Mouse (Mus musculus) brain, adult 2 months (tissue): ENCODE data around the gene Gbe1.

Experiments used
- DNase-seq: peaks from one replicate; pipeline ENCODE4 v3.0.0; 2011; ENCODE audit warnings: low read depth, low spot score

Gene Gbe1

DNA sequence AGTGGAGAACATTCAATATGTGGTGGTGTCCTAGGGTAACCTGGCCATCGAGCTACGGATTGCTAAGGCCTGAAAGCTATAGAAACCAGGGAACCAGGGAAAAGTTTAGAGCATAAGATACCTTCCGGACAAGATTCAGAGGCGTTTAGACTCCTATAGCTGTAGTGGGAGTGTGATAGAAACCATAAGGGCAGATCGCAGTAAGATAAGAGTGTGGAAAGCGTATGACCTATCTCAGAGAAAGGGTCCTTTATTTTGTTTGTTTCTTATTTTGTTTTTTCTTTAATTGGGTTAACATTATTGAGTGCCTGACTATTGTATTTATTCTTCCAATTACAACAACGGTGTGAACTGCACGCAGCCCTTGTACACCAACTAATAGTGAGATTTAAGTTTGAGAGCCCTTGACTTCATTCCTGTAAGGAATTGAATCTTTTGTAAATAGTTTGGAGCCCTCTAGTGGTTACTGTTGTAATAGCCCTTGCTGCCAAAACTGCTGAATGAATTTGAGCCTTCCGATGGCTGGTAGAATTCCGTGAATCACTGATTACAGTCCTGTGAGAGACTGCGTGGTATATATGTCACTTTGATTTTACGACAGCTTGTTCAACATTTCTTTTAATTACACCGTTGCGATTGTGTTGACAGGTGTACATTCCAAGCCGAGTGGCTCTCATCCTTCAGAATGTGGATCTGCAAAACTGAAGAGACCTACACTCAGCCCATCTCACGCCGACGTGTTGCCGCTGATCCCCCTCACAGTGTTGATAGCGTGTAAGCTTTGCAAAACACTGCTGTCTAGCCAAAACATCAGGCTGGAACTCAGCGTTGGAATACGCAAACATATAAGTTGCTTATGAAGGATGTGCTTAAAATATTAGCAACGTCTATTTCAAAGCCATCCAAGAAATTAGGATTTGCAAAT, 254.9 kb downstream of the Gbe1 start:
- peak; percentile 87 for DNase-seq

DNA sequence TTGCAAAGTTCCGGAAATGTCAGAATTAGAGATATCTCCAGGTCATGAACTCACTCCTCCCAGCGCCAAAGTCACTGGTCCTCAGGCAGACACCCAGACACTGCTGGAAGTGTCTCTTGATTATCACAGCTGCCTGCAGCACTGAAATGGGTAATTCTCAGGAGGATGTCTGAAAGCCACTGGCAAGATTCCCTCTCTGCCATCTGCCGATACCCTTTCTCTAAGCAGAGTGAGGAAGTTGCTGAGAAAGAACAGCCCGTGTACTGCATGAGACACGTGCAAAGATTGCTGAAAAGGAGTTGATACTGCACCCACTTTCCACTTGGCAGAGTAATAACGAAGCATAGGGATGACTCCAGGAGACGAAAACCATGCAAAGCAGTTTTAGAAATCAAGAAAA, 272.2 kb downstream of the Gbe1 start:
- peak; percentile 90 for DNase-seq

DNA sequence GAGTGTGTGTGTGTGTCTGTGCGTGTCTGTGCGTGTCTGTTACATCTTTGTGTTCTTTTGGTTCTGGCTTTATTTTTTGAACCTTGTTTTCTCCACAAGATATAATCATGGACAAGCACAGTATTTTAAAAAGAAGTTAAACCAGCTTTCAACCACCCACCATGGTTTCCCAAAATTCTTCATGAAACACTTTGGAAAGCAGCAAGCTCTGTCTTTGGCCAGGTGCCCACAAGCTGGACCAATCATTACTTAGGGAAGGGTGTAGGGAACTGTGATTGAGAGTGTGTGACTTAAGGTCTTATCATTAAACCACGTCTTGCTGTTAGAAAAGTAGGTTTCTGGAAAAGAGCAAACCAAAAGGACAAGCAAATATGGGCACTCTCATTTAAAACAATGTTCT, 288.6 kb downstream of the Gbe1 start:
- DNase-seq, result peak; percentile 57

DNA sequence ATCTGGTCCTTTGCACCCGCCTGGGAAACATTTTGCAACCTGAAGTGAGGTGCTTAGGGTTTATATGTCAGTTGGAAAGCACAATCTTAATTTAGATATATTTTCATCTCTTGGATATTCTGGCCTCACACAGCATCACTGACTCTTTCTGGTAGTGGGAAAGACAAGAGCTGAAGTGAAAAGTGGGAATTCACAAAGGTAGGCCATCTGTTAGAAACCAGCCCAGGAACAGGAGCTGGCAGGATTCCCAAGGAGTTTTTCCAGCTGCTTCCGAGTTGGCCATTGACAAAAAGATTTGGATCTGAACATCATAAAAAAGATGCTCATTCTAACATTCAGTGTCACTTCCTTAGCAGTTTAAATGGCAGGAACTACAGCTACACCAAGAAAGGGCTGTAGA, 294.6 kb downstream of the Gbe1 start:
- peak; percentile 58 for DNase-seq

DNA sequence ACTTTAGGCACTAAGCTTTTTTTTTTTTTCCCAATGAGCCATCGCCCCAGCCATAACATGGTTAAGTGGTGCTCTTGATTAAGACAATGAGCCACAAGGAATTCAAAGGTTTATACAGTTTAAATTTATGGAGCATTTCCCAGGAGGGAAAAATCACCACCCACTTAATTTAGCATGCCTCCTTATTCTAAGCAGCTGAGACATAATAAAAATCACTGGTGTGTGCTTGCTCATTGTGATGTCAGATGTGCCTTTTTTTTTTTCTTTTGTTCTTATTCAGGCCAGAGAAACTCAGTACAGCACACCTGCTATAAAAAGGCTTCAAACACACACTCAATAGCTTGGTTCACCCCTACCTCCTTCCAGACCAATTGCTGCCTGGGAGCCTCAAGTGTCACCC, 303.9 kb downstream of the Gbe1 start:
- DNase-seq, result peak; percentile 61

DNA sequence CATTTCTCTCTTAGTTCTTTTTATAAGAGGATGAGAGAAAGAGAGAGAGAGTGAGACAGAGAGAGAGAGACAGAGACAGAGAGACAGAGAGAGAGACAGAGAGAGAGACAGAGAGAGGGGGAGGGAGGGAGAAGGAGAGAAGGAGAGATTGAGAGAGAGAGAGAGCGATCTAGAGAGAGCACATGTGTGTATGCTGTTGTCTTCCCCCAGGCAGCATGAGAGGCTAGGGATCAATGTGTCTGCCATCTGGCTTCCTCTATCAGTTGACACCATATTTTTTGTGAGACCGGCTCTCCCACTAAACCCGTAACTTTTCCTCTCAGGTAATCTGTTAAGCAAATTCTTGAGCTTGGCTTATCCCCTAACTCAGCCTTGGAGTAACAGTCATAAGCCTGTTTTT, 304.4 kb downstream of the Gbe1 start:
- DNase-seq, result no peak
